Mouse (Mus musculus): ENCODE measurements around the gene Tmprss12.
"Not testable (repeated sequence)": the region's sequence is repeated elsewhere in the genome, so short reads cannot be mapped to it uniquely, and the experiment has no call there.

Tmprss12 gene

GRCm38 (mm10) chr15:100273791-100274308 is 6.8 kb upstream of the Tmprss12 start:
- not testable (repeated sequence) for DNase-seq (ENCODE audit: low read depth in 1 of 2, low spot score in 2 of 2)

GRCm38 (mm10) chr15:100274790-100275559 is 5.7 kb upstream of the Tmprss12 start:
- DNase-seq (ENCODE audit: low read depth in 1 of 2, low spot score in 2 of 2) = no peak

GRCm38 (mm10) chr15:100276403-100276802 is 4.2 kb upstream of the Tmprss12 start:
- no peak for DNase-seq (ENCODE audit: low read depth in 1 of 2, low spot score in 2 of 2)

- DNase-seq (ENCODE audit: low read depth in 1 of 2, low spot score in 2 of 2) = no peak
Observed at GRCm38 (mm10) chr15:100277586-100277985, 3.1 kb upstream of the Tmprss12 start.

- DNase-seq (ENCODE audit: low read depth in 1 of 2, low spot score in 2 of 2) = no peak
Observed at GRCm38 (mm10) chr15:100288980-100289379, 8.3 kb downstream of the Tmprss12 start.

GRCm38 (mm10) chr15:100290858-100291257 is 10.2 kb downstream of the Tmprss12 start:
- DNase-seq (ENCODE audit: low read depth in 1 of 2, low spot score in 2 of 2) = no peak

- no peak for DNase-seq (ENCODE audit: low read depth in 1 of 2, low spot score in 2 of 2)
Observed at GRCm38 (mm10) chr15:100292326-100292725, 11.7 kb downstream of the Tmprss12 start.

GRCm38 (mm10) chr15:100297856-100298255 is 17.2 kb downstream of the Tmprss12 start:
- DNase-seq (ENCODE audit: low read depth in 1 of 2, low spot score in 2 of 2) = no peak

- DNase-seq (ENCODE audit: low read depth in 1 of 2, low spot score in 2 of 2) = no peak
Observed at GRCm38 (mm10) chr15:100300499-100300898, 19.9 kb downstream of the Tmprss12 start.

GRCm38 (mm10) chr15:100301556-100301955 is 20.9 kb downstream of the Tmprss12 start:
- DNase-seq (ENCODE audit: low read depth in 1 of 2, low spot score in 2 of 2) = no peak

GRCm38 (mm10) chr15:100303428-100304018 is 22.9 kb downstream of the Tmprss12 start:
- no peak for DNase-seq (ENCODE audit: low read depth in 1 of 2, low spot score in 2 of 2)

- DNase-seq (ENCODE audit: low read depth in 1 of 2, low spot score in 2 of 2) = peak; percentile 27 to 50
Observed at GRCm38 (mm10) chr15:100304019-100304991, 23.7 kb downstream of the Tmprss12 start, which contains the start of gene Mettl7a1. Mettl7a1 (plus strand) TSS chr15:100304140.

GRCm38 (mm10) chr15:100306201-100306600 is 25.6 kb downstream of the Tmprss12 start:
- no peak for DNase-seq (ENCODE audit: low read depth in 1 of 2, low spot score in 2 of 2)

GRCm38 (mm10) chr15:100307438-100308096 is 26.9 kb downstream of the Tmprss12 start:
- not testable (repeated sequence) for DNase-seq (ENCODE audit: low read depth in 1 of 2, low spot score in 2 of 2)

- no peak for DNase-seq (ENCODE audit: low read depth in 1 of 2, low spot score in 2 of 2)
Observed at GRCm38 (mm10) chr15:100312346-100312745, 31.7 kb downstream of the Tmprss12 start.

GRCm38 (mm10) chr15:100314448-100315145 is 34.0 kb downstream of the Tmprss12 start:
- no peak for DNase-seq (ENCODE audit: low read depth in 1 of 2, low spot score in 2 of 2)

- not testable (repeated sequence) for DNase-seq (ENCODE audit: low read depth in 1 of 2, low spot score in 2 of 2)
Observed at GRCm38 (mm10) chr15:100318014-100318671, 37.5 kb downstream of the Tmprss12 start.

- no peak for DNase-seq (ENCODE audit: low read depth in 1 of 2, low spot score in 2 of 2)
Observed at GRCm38 (mm10) chr15:100319884-100320283, 39.2 kb downstream of the Tmprss12 start.

- DNase-seq (ENCODE audit: low read depth in 1 of 2, low spot score in 2 of 2) = no peak
Observed at GRCm38 (mm10) chr15:100320295-100320905, 39.8 kb downstream of the Tmprss12 start.

Data from monocyte, adult 2 months (primary cell).